Mouse (Mus musculus): ENCODE measurements around the gene Htt.

DNA sequence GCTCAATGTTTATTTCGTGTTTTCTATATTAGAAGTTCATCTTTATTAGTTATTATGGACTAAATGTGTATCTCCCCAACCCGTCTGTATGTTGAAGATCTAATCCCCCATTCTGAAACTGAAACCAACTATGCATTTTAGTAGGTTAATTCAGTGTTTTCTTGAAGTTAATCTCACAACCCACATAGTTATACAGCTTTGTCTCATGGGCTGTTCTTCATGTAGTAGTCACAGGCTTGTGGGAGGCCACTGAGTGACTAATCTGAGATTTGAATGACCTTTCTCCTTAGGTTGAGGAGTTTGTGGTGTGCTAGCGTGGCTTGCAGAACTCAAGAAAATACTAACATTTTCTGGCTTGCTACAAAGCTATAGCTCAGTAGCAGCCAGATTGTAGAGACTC lies 23.5 kb downstream of the Htt start:
- no peak for TF ChIP-seq POLR2A (IDR thresholded peaks at IDR 0.05; ENCODE audit: insufficient read depth, low read length)
- no peak for TF ChIP-seq CTCF (IDR thresholded peaks at IDR 0.05; ENCODE audit: low read depth, low read length)
